Mouse (Mus musculus) midbrain, postnatal 0 days (tissue): ENCODE data around the gene Atp2a1. TPM values are rescaled to one million over a fixed set of nuclear protein-coding genes. Genes with fewer than 3 reads are reported as not detected.
"Not testable (repeated sequence)": the region's sequence is repeated elsewhere in the genome, so short reads cannot be mapped to it uniquely, and the experiment has no call there.

Source experiments
- ATAC-seq: fragments of 200-750 bp; cut with Nextera tagmentation; 2 replicates; pipeline ENCODE4 v1.8.0; 2017; ENCODE audit warnings: moderate number of reproducible peaks, mild to moderate bottlenecking, moderate TSS enrichment, moderate library complexity; ENCODE audit not compliant: low FRiP score
- DNase-seq: peaks from one replicate; pipeline ENCODE4 v3.0.0-alpha.2; 2015; ENCODE audit warnings: low spot score
- H3K27ac ChIP-seq: fragments of 300-500 bp; sonication (generic); 2 replicates; pipeline ENCODE4 v1.5.1; 2014; ENCODE audit warnings: low read depth, mild to moderate bottlenecking, low read length, mixed read lengths
- H3K27me3 ChIP-seq: fragments of 300-500 bp; sonication (generic); 2 replicates; pipeline ENCODE4 v1.6.1; 2014; ENCODE audit warnings: low read length, control low read depth, mixed read lengths; ENCODE audit not compliant: insufficient read depth
- H3K36me3 ChIP-seq: fragments of 300-500 bp; sonication (generic); 2 replicates; pipeline ENCODE4 v1.6.1; 2014; ENCODE audit warnings: low read length, control low read depth, mixed read lengths; ENCODE audit not compliant: insufficient read depth
- H3K4me1 ChIP-seq: fragments of 300-500 bp; sonication (generic); 2 replicates; pipeline ENCODE4 v1.6.1; 2014; ENCODE audit warnings: mild to moderate bottlenecking, control low read depth, antibody characterized with exemption, low read length, mixed read lengths; ENCODE audit not compliant: insufficient read depth
- H3K4me2 ChIP-seq: fragments of 300-500 bp; sonication (generic); 2 replicates; pipeline ENCODE4 v1.6.1; 2014; ENCODE audit warnings: low read depth, mild to moderate bottlenecking, low read length, mixed read lengths; ENCODE audit not compliant: poor library complexity, severe bottlenecking
- H3K4me3 ChIP-seq: fragments of 300-500 bp; sonication (generic); 2 replicates; pipeline ENCODE4 v1.5.1; 2014; ENCODE audit warnings: low read depth, mild to moderate bottlenecking, low read length, moderate library complexity
- H3K9ac ChIP-seq: fragments of 300-500 bp; sonication (generic); replicated peaks from 2 replicates; pipeline ENCODE4 v1.6.1; 2014; ENCODE audit warnings: mild to moderate bottlenecking, low read length, moderate library complexity, mixed read lengths; ENCODE audit not compliant: poor library complexity, severe bottlenecking
- H3K9me3 ChIP-seq: fragments of 300-500 bp; sonication (generic); 2 replicates; pipeline ENCODE4 v1.6.1; 2016; ENCODE audit warnings: low read length, control low read depth
- CTCF ChIP-seq: IDR thresholded peaks from 2 replicates; pipeline ENCODE4 v1.5.1; 2016; ENCODE audit warnings: antibody characterized with exemption, mild to moderate bottlenecking
- WGBS: fragments of 180-500 bp; shearing (Covaris S2); extraction: QIAGEN DNeasy Blood & Tissue Kit; methylation state at CpG from one replicate; pipeline ENCODE4 v1.1.7; 2014; 5-methylcytosine and 5-hydroxymethylcytosine counted together
- polyA plus RNA-seq: library from polyadenylated mRNA; unstranded; fragments of >200 nt; fragmentation: Nextera tagmentation; extraction: Ambion mirVana; gene quantifications from 2 replicates; pipeline ENCODE4 v1.2.1, GENCODE M21; 2015
- total RNA-seq: library from RNA; depleted of rRNA; stranded (reverse); fragments of >200 nt; gene quantifications from 2 replicates; pipeline ENCODE4 v1.2.3, GENCODE M21; 2014

Atp2a1 gene
- total and polyA plus RNA-seq, 2 experiments from 2014 or later = 0.33 to 0.35 TPM

DNA sequence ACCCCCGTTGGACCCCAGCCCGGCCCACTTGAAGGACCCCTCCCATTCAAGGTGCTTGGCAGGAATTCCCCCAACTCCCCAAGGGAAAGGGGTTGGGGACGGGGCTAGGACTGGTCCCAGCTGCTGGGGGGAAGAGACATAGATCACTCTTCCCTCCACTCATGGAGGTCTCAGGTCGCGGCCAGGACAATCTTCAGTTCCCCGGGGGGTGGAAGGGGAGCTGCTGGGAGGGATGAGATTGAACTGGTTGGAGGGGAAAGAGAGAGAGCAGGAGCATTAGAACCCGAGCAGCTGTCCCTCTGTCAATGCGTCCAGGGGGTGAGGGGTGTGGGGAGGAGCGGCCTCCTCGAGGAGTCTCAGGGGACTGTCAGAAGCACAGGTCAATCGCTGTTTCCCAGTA, 29.1 kb upstream of the Atp2a1 start:
- H3K4me3 ChIP-seq = no peak overlapping the region
- H3K9ac ChIP-seq = no peak overlapping the region
- H3K27me3 ChIP-seq = no peaks in the 10 kb centered on the region
- 0 out of 2 replicates have a peak, but pooled peaks cover 2% of the 10 kb centered on the region for H3K4me1 ChIP-seq
- no peak for TF ChIP-seq CTCF
- no peaks in the 10 kb centered on the region for H3K9me3 ChIP-seq
- no peak overlapping the region for H3K27ac ChIP-seq
- ATAC-seq (0 out of 2 replicates have a peak, but pooled peaks have one; percentile 4), DNase-seq (no peak)
- peaks cover 57% of the 10 kb centered on the region for H3K36me3 ChIP-seq
- WGBS = 59% methylated on average over 11 of the region's 11 CpGs
- H3K4me2 ChIP-seq = no peak overlapping the region

DNA sequence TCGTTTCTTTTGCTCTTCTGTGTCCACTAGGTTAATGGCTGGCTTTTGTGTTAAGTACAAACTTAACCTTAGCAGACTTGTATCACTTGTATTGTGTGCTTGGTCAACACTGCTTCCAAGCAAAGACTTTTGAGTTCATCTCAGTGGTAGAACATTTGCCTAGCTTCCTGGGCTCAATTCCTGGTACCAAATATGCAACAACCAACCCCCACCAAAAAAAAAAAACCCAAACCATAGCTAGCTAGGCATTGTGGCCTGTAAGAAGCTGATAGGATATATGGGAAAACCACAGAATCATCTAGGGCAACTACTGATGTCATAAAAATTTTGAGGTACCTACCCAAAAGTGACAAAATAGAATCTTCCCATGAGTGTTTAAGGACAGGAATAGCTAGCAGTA, 28.1 kb upstream of the Atp2a1 start:
- Histone ChIP-seq H3K36me3 (peaks cover 48% of the 10 kb centered on the region), H3K4me3 (no peak overlapping the region), H3K27me3 (no peaks in the 10 kb centered on the region), H3K9me3 (no peaks in the 10 kb centered on the region), H3K27ac (no peak overlapping the region), H3K9ac (no peak overlapping the region), H3K4me1 (0 out of 2 replicates have a peak, but pooled peaks cover 2% of the 10 kb centered on the region), H3K4me2 (no peak overlapping the region)
- 70% methylated on average over 1 of the region's 1 CpGs for WGBS
- DNase-seq (no peak), ATAC-seq (no peak)
- TF ChIP-seq CTCF = no peak

DNA sequence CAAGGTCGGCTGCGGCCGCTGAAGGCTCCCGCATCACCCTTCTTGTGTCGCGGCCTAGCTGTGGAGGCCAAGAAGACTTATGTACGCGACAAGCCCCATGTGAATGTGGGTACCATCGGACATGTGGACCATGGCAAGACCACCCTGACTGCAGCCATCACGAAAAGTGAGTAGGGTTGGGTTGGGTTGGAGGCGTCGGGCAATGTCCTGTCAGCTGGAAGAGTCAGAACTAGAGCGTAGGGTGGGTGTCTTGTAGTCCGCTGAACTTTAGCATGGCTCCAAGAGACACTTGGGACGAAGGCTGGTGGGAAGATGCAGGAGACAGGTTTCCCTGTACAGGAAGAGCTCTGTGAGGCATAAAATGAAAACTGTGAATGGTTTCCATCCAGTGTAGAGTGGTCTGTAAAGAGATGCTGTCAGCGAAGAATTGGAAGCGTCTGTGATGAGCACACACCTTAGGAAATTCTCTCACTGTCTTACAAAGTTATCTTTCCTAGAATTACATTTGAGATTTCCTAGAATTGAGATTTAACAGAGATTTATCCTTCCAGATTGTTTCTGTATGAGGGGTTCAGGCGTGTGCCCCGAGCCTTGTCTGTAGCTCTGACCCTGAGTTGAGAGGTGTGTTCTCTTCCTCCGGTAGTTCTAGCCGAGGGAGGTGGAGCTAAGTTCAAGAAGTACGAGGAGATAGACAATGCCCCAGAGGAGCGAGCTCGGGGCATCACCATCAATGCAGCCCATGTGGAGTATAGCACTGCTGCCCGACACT, 24.9 kb upstream of the Atp2a1 start:
- peak overlapping the region; percentile 81 for H3K4me2 ChIP-seq
- H3K27ac ChIP-seq = peak overlapping the region; percentile 68; the same call in 1 of the 2 replicates
- peaks cover 16% of the 10 kb centered on the region for H3K36me3 ChIP-seq
- not testable (repeated sequence) for H3K27me3 ChIP-seq, DNase-seq, H3K4me1 ChIP-seq, H3K9me3 ChIP-seq
- peak overlapping the region; percentile 46 for H3K4me3 ChIP-seq
- 21% methylated on average over 21 of the region's 25 CpGs for WGBS
- ATAC-seq = peak; percentile 19; the same call in 1 of the 2 replicates
- peak overlapping the region; percentile 73 for H3K9ac ChIP-seq

GRCm38 (mm10) chr7:126487052-126487483, 24.2 kb upstream of the Atp2a1 start, which contains the start of gene Tufm:
Tufm (plus strand) TSS chr7:126487361.
- Histone ChIP-seq H3K27ac (peak within 1 kb of the TSS; percentile 78), H3K9me3 (no peaks in the 10 kb centered on the region), H3K27me3 (no peaks in the 10 kb centered on the region), H3K36me3 (peaks cover 9% of the 10 kb centered on the region), H3K4me1 (0 out of 2 replicates have a peak, but pooled peaks cover 2% of the 10 kb centered on the region), H3K4me2 (peak within 1 kb of the TSS; percentile 81), H3K9ac (peak within 1 kb of the TSS; percentile 73), H3K4me3 (peak within 1 kb of the TSS; percentile 46)
- DNase-seq (peak; percentile 99), ATAC-seq (peak; percentile 95)
- 0% methylated on average over 32 of the region's 32 CpGs for WGBS
- TF ChIP-seq CTCF = peak; percentile 67

DNA sequence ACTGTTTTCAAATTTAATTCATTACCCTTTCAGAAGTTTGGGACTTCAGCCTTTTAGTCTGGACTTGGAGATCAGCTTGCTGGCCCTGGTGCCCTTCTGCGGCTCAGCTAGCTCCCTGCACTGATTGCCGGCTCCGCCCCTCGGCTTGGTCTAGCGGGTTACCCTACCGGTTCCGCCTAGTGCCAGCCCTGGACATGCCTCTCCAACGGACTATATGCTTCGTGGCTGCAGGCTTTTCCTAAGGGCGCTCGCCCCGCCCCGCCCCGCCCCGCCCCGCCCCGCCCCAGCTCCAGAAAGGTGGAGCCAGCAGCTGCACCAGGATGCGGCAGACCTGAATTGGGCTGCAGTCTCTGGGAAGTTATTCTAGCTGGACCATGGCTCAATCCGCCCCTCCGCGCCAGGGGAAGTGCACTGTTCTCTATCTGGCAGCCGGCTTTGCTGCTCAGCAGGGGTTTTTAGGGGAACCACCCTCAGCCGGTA, 19.5 kb upstream of the Atp2a1 start:
- TF ChIP-seq CTCF = no peak
- ATAC-seq (no peak), DNase-seq (peak; percentile 53)
- Histone ChIP-seq H3K4me3 (peak overlapping the region; percentile 32), H3K27ac (0 out of 2 replicates have a peak overlapping the region, but pooled peaks have one; percentile 32), H3K9me3 (no peaks in the 10 kb centered on the region), H3K9ac (peak overlapping the region; percentile 39), H3K4me2 (peak overlapping the region; percentile 78), H3K36me3 (no peaks in the 10 kb centered on the region), H3K27me3 (no peaks in the 10 kb centered on the region), H3K4me1 (no peaks in the 10 kb centered on the region)
- 1% methylated on average over 22 of the region's 23 CpGs for WGBS

- DNase-seq (peak; percentile 32), ATAC-seq (no peak)
- Histone ChIP-seq H3K4me3 (no peak overlapping the region), H3K9me3 (no peaks in the 10 kb centered on the region), H3K9ac (no peak overlapping the region), H3K36me3 (no peaks in the 10 kb centered on the region), H3K4me1 (no peaks in the 10 kb centered on the region), H3K27ac (no peak overlapping the region), H3K27me3 (no peaks in the 10 kb centered on the region), H3K4me2 (0 out of 2 replicates have a peak overlapping the region, but pooled peaks have one; percentile 78)
- WGBS = 23% methylated on average over 5 of the region's 5 CpGs
- TF ChIP-seq CTCF = peak; percentile 77
Observed at GRCm38 (mm10) chr7:126481699-126482098, 18.8 kb upstream of the Atp2a1 start.
